Mouse (Mus musculus) CD4-positive, CD25-positive, alpha-beta regulatory T cell, adult 2 months (primary cell): ENCODE data around the gene Dus3l.

Experiments
- DNase-seq: peaks from one replicate; pipeline ENCODE4 v3.0.0-alpha.2; 2012; ENCODE audit warnings: low read depth, low spot score

Gene Dus3l

DNA sequence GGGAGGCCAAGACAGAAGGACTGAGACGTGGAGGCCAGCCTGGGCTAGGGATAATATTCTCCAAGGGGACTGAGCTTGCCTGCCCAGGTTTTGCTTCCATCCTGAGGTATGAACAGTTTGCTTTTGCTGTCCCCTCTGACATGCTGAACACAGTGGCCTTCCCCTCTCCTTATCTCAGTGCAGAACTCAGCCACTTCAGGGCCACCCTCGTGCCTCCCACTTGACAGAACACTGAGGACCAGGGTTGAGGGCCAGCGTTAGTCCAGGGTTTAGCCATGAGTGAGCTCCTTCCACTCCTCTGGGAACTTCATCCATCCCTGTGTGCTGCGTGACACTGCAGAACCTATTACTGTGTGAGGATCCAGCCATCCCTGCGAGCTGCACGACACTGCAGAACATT is 24.7 kb downstream of the Dus3l start:
- DNase-seq = no peak

DNA sequence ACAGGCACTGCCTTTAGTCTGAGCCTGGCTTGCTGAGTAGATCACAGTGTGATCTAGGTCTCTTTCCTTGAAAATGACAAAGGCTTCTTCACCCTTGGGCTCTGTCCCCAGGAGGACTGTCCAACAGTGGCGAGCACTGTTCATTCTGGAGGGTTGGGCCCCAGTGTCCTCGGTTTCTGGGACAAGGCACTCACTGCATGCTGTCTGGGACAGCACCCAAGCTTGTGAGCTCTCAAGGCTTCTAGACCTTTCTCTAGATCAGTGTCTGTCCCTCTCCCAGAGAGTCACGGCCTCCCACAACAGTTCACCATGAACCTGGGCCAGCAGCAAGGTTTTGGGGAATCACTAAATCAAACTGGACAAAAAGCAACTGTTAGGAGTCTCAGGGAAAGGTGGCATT is 28.0 kb downstream of the Dus3l start:
- DNase-seq = no peak

DNA sequence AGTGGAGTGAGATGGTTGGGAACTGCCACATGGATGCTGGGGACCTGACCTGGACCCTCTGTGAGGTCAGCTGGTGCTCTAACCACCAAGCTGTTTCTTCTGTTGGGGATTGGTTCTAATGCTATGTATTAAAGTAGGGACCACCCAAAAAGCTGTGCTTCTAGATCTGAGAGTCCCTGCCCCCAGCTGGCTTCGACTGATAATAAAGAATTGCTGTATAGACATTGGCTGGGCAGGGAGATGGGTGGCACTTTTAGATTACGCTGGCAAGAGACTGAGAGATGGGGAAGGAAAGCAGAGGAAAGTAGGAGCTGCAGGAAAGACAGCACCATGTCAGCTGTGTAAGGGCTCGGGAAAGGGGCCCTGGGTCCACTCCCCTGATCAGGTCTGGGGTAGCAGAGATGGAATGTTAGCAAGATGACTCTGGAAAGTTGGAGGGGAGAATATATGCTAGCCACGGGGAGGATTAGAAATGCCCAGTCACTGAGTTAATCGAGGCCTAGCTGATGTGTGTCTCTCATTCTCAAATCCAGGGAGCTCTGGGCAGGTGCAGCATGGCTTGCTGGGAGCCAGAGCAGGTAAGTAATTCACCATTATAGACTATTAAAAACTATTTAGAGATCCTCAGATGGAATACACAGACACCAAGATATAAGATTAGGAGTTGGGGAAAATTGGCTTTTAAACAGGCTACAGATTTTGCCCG is 29.2 kb downstream of the Dus3l start:
- no peak for DNase-seq

DNA sequence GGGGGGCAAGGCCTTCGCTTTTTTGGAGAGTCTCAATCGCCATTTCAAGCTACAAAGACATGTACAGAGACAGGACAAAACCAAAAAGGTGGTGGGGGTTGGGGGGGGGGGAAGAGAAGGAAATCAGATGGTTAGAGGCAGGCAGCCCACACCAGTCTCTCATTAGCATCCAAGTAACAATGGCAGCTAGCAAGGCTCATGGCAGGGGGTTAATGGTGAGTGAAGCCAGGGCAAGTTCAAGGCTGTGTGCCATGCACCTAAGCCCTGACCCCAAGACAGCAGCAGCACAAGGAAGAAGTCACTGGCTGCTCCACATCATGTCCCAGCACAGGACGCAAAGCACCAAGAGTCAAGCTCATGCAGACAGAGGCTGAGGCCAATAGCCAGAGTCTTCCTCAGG is 34.7 kb downstream of the Dus3l start:
- no peak for DNase-seq

DNA sequence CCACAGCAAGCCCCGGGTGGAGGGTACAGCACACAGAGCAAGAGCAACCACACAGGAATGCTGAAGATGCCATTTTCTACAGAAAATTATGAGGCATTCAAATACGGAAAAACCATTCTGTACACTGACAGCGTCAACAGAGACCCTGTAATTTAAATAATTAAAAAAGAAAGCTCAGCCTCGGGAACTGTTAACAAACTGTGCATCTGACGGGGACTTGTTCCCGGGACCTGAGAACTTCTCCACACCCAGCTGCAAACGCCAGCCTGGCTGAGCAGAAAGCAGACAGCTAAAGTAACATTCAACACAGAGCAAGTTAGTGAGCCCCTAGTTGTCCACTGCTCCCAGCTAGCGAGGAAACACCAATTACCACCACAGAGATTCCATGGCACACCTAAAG is 37.5 kb downstream of the Dus3l start:
- no peak for DNase-seq

DNA sequence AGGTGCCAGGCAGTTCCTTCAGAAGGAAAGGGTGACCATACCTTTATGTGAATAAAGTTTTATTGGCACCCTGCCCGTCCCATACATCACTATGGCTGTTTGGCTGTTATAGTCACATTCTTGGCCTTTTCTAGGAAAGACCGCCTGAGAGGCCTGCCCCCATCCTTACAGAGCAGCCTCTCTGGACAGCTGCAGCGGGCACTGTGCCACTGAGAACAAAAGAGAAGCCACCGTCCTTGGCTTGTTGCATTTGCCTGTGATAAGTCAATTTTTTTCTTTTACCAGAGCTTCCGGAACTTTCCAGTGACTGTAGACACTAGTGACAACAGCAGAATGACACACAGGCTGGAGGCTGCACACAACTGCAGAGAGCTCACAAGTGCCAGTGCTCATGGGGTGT is 40.4 kb downstream of the Dus3l start:
- DNase-seq = no peak

DNA sequence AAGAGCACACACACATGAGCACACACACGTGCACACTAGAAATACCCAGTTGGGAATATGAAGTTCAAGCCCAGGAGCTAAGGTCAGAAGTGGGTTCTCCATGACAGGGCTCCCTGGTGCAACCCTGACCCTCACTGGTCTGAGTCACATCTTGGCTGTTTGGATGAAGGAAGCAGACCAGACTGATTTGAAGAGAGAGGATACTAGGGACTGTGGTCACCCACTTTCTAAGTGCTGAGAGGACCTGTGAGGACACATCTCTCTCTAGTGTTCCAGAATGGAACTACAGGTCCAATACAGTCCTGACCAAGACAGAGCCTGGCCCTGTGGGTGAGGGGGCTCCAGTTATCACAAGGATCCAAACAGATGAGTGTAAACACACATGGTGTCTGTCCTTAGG is 41.2 kb downstream of the Dus3l start:
- DNase-seq = no peak

DNA sequence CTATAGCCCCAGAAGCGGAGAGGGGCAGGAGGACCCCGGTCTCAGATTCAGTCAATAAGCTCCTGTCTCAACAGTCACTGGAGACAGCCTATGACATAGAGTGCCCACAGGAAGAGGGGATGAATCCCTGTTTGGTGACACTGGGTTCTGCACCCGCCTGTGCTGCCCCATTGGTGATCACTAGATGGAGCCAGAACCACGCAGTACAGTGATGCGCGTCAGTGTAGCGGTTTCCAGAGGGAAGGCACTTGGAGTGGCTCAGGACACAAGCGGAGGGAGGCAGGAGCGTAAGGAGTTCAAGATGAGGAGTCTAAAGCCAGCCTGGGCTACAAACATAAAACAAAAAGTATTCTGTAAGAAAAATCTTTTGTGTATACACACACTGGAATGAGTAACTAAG is 44.0 kb downstream of the Dus3l start:
- DNase-seq = peak; percentile 77

DNA sequence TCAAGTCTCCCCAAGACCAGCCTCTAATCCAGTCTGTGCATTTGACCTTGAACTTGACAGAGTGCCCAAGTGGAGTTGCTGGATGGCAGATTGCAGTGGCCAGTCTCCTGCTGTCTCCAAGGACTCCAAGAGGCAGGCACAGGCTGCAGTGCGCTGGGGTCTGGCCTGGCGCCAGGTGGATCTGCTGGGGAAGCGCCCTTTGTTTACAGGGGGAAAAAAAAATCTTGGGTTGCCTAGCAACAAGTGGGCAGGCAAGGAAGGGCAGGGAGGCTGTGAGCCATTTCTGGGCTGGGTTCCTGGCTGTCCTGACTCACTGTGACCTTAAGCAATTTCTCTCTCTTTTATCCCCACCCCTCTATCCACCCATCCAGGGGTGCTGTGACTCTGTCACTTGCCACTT is 45.7 kb downstream of the Dus3l start:
- no peak for DNase-seq

DNA sequence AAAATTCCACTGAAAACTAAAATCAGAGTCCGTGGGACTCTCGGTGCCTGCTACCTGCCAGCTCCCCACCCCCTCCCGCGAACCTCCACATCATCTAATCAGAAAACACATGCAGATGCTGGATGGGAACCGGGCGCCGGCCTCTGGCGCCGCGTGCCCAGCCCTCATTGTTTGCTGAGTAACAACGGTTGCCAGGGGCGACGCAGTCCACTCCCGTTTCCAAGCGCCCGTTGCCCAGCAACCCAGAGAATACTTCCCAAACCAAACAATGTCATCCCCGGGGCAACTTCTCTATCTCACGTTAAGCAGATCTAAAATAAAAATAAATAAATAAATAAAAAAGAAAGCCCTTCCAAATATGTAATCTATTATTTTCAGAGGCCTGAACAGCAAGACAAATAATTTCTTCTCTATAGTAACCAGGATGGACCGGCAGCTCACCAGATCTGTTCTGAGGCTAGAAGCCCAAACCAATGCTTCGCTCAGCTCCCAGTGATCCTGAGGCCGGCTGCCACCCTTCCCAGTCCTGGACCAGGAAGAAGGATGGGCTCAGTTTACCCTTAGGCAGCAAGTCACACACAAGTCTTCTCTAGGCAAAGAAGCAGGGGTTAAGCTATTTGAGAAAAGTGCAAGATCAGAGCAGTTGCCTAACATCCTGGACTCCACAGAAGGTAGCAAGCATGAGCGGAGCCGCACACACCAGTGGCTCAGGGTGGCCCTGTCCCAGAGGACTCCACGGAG is 49.9 kb downstream of the Dus3l start:
- peak; percentile 57 for DNase-seq

DNA sequence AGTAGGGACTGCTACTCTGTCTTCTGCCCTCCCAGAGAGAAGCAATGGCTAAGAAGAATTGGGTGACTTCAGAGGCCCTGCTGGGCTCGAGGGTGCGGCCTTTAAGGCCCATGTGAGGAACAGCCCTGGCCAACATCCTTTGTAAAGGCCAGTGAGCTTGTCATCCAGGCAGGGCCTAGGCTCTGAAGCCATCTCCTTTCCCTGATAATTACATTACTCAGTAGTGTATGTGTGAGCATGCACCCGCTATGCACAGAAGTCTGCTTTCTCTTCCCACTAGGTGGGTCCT is 50.4 kb downstream of the Dus3l start:
- no peak for DNase-seq

DNA sequence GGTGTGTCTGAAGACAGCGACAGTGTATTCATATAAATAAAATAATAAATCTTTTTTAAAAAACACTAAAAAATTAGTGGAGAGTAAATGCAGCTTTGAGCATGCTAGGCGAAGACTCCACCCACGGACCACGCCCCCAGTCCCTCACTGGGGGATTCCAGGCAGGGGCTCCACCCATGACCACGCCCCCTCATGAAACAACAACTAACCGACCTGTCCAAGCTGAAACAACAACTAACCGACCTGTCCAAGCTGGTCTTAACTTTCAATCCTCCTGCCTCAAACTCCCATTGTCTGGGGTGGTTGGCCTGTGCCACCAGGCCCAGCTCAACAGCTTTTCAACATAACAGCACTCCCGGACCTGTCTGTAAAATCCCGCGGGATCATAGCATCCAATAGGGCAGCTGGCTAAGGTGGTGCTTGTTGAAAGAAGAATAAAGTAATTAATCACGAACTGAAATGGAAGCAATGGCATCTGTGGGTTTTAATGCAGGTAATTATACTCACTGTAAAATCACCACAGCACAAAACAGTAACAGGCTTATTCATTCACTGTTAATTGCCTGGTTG is 53.6 kb downstream of the Dus3l start:
- DNase-seq = peak; percentile 32

DNA sequence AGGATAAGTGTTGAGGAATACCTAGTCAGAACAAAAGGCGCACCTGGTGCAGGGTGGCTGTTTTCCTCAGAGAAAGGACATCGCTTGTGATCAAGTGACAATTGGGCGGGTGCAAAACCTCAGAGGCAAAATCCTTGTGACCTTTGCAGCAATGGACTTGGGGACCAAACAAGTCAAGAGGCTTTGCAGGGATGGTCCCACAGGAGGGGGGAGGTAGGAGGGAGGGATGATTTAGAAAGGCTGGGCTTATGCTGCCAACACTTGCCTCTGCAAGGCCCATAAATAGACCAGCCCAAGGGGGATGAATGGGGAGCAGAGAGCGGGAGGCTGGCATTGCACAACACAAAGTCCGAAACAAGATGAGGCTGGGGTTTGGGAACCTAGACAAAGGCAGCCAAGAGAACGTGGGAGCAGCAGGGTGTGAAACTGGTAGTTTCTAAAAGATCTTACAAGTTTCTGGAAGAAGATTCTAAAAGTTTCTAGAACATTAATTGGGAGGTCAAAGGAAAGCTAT is 54.5 kb downstream of the Dus3l start:
- DNase-seq = no peak
